Mouse (Mus musculus) G1E-ER4 (cell line): Measurements from ENCODE around the gene Lcorl. TPM values are rescaled to one million over a fixed set of nuclear protein-coding genes. Genes with fewer than 3 reads are reported as not detected.

Experiments used
- GATA1 ChIP-seq: IDR thresholded peaks from one replicate; pipeline ENCODE4 v1.8.0; 2012; ENCODE audit warnings: low read length, inconsistent platforms
- polyA plus RNA-seq: library from polyadenylated mRNA; stranded (reverse); fragments of >175 nt; gene quantifications from 2 replicates; pipeline ENCODE4 v1.2.3, GENCODE M21; 2012

Gene Lcorl
- polyA plus RNA-seq, 1 experiment = 45.3 TPM

DNA sequence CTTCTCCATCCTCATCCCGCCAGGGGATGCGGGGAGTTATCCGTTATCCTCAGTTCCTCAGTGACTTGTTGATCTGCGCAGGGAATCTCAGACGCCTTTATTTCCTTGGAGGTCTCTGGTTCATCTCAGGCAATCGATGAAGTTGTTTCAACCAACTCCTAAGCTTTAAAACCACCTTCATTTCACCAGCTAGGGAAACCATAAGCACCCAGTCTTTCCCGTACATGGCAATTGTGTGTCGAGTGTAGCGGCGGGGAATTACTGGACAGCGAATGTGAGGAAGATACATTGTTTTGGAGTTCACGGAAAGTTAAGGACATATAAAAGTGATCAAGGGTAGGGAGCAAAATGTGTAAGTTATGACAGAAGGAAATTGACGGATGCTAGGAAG lies 187.1 kb downstream of the Lcorl start:
- TF ChIP-seq GATA1 = no peak

DNA sequence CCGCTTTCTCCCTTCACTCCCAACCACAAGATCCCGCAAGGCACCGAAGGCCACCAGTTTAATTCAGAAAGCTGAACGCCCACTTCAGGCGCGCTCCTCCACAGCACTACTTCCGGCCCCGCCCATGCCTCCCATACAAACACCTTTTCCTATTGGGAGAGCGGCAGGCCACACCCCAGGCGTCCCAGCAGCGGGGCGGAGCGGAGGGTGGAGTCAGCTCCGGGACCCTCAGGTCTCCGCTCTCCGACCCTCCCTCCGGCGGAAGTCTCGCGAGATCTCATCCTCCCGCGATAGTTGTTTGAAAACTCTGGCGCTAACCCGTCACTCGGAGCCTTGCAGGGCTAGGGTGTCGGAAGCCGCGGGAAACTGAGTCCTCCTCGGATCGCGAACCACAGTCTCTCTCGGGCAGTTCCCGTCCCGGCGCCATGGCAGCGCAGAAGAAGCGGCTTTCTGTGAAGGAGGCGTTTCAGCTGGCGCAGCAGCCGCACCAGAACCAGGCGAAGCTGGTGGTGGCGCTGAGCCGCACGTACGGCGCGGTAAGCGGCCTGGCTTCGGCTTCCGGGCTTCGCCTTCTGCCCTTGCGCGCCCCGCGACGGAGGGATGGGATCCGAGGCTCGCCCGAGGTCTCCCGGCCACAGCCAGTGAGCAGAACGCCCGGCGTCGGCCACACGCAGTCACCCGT lies 187.7 kb downstream of the Lcorl start, which contains the start of gene Ncapg:
Gene Ncapg, plus strand, starts transcription at position 322 of the 682 bp plus-strand sequence.
- TF ChIP-seq GATA1 = no peak

DNA sequence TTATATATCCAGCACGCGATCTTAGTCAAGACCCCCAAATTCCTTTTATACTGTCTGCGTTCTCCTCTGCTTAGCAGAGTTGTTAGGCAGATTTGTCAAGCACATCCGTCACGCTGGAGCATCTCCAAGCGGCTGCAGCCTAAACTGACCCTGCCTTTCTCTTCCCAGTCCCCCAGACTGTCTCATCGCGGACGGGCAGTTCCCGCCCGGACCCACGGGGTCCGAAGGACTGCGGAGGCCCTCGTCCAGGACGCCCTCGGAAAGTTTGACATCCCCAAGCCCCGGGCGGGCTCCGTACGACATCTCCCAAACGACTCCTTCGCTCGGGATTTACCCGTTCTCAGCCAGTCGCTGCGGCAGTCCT lies 188.2 kb downstream of the Lcorl start:
- no peak for TF ChIP-seq GATA1

DNA sequence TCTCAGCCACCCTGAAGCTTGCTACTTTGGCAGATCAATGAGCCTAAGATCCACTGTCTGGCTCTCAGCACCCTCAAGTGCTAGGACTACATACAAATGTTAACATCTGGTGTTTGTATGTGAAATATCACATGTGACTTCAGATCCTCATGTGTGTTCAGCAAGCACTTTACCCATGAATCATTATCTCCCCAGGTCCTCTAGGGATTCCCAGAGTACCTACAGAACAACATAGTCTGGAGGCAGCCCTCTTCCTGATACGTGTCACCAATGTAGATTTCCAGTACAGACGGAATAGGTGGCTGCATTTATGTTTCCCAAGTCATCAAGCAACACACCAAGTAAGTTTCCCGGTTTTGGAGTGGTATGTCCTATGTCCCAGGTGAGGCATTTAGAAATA lies 188.6 kb downstream of the Lcorl start:
- no peak for TF ChIP-seq GATA1

DNA sequence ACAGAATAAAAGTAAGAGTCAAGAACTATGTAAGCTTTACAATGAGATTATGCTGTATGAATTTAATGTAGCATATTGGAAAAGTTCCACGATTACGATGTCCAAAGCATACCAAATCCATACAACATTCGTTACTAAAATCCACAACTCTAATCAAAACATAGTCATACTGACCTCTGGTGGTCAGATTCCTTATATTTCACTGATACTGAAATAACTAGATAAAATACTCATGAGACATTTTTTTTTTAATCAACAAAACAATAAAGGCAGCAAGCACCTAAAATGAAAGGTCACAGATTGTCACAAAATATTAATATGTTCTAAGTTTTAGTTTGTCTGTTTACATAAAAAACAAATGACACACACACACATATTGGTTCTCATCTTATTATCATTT lies 189.1 kb downstream of the Lcorl start:
- no peak for TF ChIP-seq GATA1

DNA sequence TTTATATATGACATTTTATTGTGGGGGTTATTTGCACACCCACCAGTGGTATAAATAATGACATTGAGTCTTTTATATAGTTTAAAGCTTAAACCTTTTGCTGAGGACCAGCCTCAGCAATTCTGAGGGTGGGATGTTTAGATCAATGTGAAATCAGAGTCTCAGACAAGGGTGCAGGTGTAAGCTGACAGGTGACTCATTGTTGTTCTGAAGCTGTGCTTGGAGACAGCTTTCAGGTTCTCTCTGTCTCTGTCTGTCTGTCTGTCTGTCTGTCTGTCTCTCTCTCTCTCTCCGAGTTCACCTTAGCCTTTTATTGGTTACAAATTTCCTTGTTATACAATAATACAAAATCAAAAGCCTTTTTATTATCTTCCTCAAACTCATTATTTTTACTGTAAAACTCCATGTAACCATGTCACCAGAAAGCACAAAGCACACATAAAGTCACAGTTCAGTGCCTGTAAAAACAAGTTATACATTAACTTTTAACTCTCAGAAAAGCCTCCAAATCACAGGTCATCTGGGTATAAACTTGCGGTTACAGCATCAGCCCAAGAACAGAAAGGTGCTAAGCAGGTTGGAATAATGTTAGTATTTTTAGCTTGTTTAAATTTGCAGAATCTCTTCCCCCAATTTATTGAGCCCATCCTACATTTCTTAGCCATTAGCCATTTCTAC lies 206.2 kb downstream of the Lcorl start:
- no peak for TF ChIP-seq GATA1

Other genes starting within 250 kb of the Lcorl start
- 0.01 TPM in 1 of 2 replicates, not detected in the other for gene Fam184b, start 218.0 kb downstream of the Lcorl start, polyA plus RNA-seq
- gene Ncapg, start 187.7 kb downstream of the Lcorl start, polyA plus RNA-seq = 7.7 and 8.2 TPM in 2 replicates